Mouse (Mus musculus): ENCODE measurements around the gene Epb41l1. TPM values are rescaled to one million over a fixed set of nuclear protein-coding genes. Genes with fewer than 3 reads are reported as not detected.

Gene Epb41l1
- polyA plus RNA-seq, 1 experiment from 2014 or later = 18.5 TPM

GRCm38 (mm10) chr2:156494465-156494864 lies 73.8 kb downstream of the Epb41l1 start:
- Histone ChIP-seq H3K4me1 (ENCODE audit: control insufficient read depth, insufficient read depth, low read length) (peaks cover 28% of the 10 kb centered on the region), H3K27ac (ENCODE audit: low read length) (no peak overlapping the region), H3K9ac (ENCODE audit: low read depth, low read length) (no peak overlapping the region), H3K4me2 (ENCODE audit: low read length) (no peak overlapping the region), H3K9me3 (replicated peaks; ENCODE audit: control insufficient read depth, low read length, poor library complexity, severe bottlenecking) (no peaks in the 10 kb centered on the region), H3K27me3 (ENCODE audit: control insufficient read depth, insufficient read depth, low read depth, low read length) (no peaks in the 10 kb centered on the region), H3K36me3 (ENCODE audit: control insufficient read depth, insufficient read depth, low read length) (peaks cover 23% of the 10 kb centered on the region), H3K4me3 (ENCODE audit: low read depth, low read length) (no peak overlapping the region)
- no peak for ATAC-seq
- 83% methylated on average over 9 of the region's 9 CpGs for WGBS

GRCm38 (mm10) chr2:156494875-156495274 lies 74.2 kb downstream of the Epb41l1 start:
- H3K4me3 ChIP-seq (ENCODE audit: low read depth, low read length) = no peak overlapping the region
- no peaks in the 10 kb centered on the region for H3K9me3 ChIP-seq (replicated peaks; ENCODE audit: control insufficient read depth, low read length, poor library complexity, severe bottlenecking)
- WGBS = 92% methylated on average over 12 of the region's 12 CpGs
- no peak for ATAC-seq
- no peak overlapping the region for H3K9ac ChIP-seq (ENCODE audit: low read depth, low read length)
- H3K27ac ChIP-seq (ENCODE audit: low read length) = no peak overlapping the region
- peaks cover 27% of the 10 kb centered on the region for H3K4me1 ChIP-seq (ENCODE audit: control insufficient read depth, insufficient read depth, low read length)
- H3K4me2 ChIP-seq (ENCODE audit: low read length) = no peak overlapping the region
- H3K36me3 ChIP-seq (ENCODE audit: control insufficient read depth, insufficient read depth, low read length) = peaks cover 23% of the 10 kb centered on the region
- H3K27me3 ChIP-seq (ENCODE audit: control insufficient read depth, insufficient read depth, low read depth, low read length) = no peaks in the 10 kb centered on the region

- Histone ChIP-seq H3K27ac (ENCODE audit: low read length) (no peak overlapping the region), H3K27me3 (ENCODE audit: control insufficient read depth, insufficient read depth, low read depth, low read length) (no peaks in the 10 kb centered on the region), H3K4me3 (ENCODE audit: low read depth, low read length) (no peak overlapping the region), H3K36me3 (ENCODE audit: control insufficient read depth, insufficient read depth, low read length) (peaks cover 23% of the 10 kb centered on the region), H3K9ac (ENCODE audit: low read depth, low read length) (no peak overlapping the region), H3K4me1 (ENCODE audit: control insufficient read depth, insufficient read depth, low read length) (peaks cover 15% of the 10 kb centered on the region), H3K9me3 (replicated peaks; ENCODE audit: control insufficient read depth, low read length, poor library complexity, severe bottlenecking) (no peaks in the 10 kb centered on the region), H3K4me2 (ENCODE audit: low read length) (no peak overlapping the region)
- ATAC-seq = no peak
- WGBS = 24% methylated on average over 5 of the region's 5 CpGs
These were observed 76.3 kb downstream of the Epb41l1 start for GRCm38 (mm10) chr2:156496816-156497566.

GRCm38 (mm10) chr2:156497915-156498314 lies 77.2 kb downstream of the Epb41l1 start:
- H3K27ac ChIP-seq (ENCODE audit: low read length) = no peak overlapping the region
- H3K4me1 ChIP-seq (ENCODE audit: control insufficient read depth, insufficient read depth, low read length) = peaks cover 14% of the 10 kb centered on the region
- peaks cover 23% of the 10 kb centered on the region for H3K36me3 ChIP-seq (ENCODE audit: control insufficient read depth, insufficient read depth, low read length)
- no peak overlapping the region for H3K4me2 ChIP-seq (ENCODE audit: low read length)
- 0 out of 2 replicates have a peak, but pooled peaks have one; percentile 40 for ATAC-seq
- H3K27me3 ChIP-seq (ENCODE audit: control insufficient read depth, insufficient read depth, low read depth, low read length) = no peaks in the 10 kb centered on the region
- H3K9ac ChIP-seq (ENCODE audit: low read depth, low read length) = no peak overlapping the region
- 44% methylated on average over 5 of the region's 5 CpGs for WGBS
- no peaks in the 10 kb centered on the region for H3K9me3 ChIP-seq (replicated peaks; ENCODE audit: control insufficient read depth, low read length, poor library complexity, severe bottlenecking)
- no peak overlapping the region for H3K4me3 ChIP-seq (ENCODE audit: low read depth, low read length)

GRCm38 (mm10) chr2:156501025-156501424 lies 80.3 kb downstream of the Epb41l1 start:
- Histone ChIP-seq H3K36me3 (ENCODE audit: control insufficient read depth, insufficient read depth, low read length) (peaks cover 17% of the 10 kb centered on the region), H3K4me3 (ENCODE audit: low read depth, low read length) (no peak overlapping the region), H3K4me1 (ENCODE audit: control insufficient read depth, insufficient read depth, low read length) (peaks cover 3% of the 10 kb centered on the region; the same call in 1 of the 2 replicates), H3K4me2 (ENCODE audit: low read length) (no peak overlapping the region), H3K27me3 (ENCODE audit: control insufficient read depth, insufficient read depth, low read depth, low read length) (no peaks in the 10 kb centered on the region), H3K27ac (ENCODE audit: low read length) (no peak overlapping the region), H3K9me3 (replicated peaks; ENCODE audit: control insufficient read depth, low read length, poor library complexity, severe bottlenecking) (no peaks in the 10 kb centered on the region), H3K9ac (ENCODE audit: low read depth, low read length) (no peak overlapping the region)
- no peak for ATAC-seq
- 92% methylated on average over 1 of the region's 1 CpGs for WGBS

GRCm38 (mm10) chr2:156505533-156505932 lies 84.8 kb downstream of the Epb41l1 start:
- Histone ChIP-seq H3K27ac (ENCODE audit: low read length) (no peak overlapping the region), H3K4me3 (ENCODE audit: low read depth, low read length) (no peak overlapping the region), H3K9ac (ENCODE audit: low read depth, low read length) (no peak overlapping the region), H3K4me1 (ENCODE audit: control insufficient read depth, insufficient read depth, low read length) (no peaks in the 10 kb centered on the region), H3K4me2 (ENCODE audit: low read length) (no peak overlapping the region), H3K9me3 (replicated peaks; ENCODE audit: control insufficient read depth, low read length, poor library complexity, severe bottlenecking) (no peaks in the 10 kb centered on the region), H3K36me3 (ENCODE audit: control insufficient read depth, insufficient read depth, low read length) (peaks cover 33% of the 10 kb centered on the region), H3K27me3 (ENCODE audit: control insufficient read depth, insufficient read depth, low read depth, low read length) (no peaks in the 10 kb centered on the region)
- ATAC-seq = no peak
- WGBS = 93% methylated on average over 13 of the region's 13 CpGs

- WGBS = 80% methylated on average over 7 of the region's 7 CpGs
- no peaks in the 10 kb centered on the region for H3K4me1 ChIP-seq (ENCODE audit: control insufficient read depth, insufficient read depth, low read length)
- ATAC-seq = no peak
- H3K4me3 ChIP-seq (ENCODE audit: low read depth, low read length) = no peak overlapping the region
- H3K9me3 ChIP-seq (replicated peaks; ENCODE audit: control insufficient read depth, low read length, poor library complexity, severe bottlenecking) = no peaks in the 10 kb centered on the region
- H3K9ac ChIP-seq (ENCODE audit: low read depth, low read length) = no peak overlapping the region
- H3K27me3 ChIP-seq (ENCODE audit: control insufficient read depth, insufficient read depth, low read depth, low read length) = no peaks in the 10 kb centered on the region
- no peak overlapping the region for H3K27ac ChIP-seq (ENCODE audit: low read length)
- H3K4me2 ChIP-seq (ENCODE audit: low read length) = no peak overlapping the region
- H3K36me3 ChIP-seq (ENCODE audit: control insufficient read depth, insufficient read depth, low read length) = peaks cover 38% of the 10 kb centered on the region
These were observed 91.3 kb downstream of the Epb41l1 start for GRCm38 (mm10) chr2:156512028-156512427.

- Histone ChIP-seq H3K4me3 (ENCODE audit: low read depth, low read length) (no peak overlapping the region), H3K9ac (ENCODE audit: low read depth, low read length) (no peak overlapping the region), H3K4me1 (ENCODE audit: control insufficient read depth, insufficient read depth, low read length) (no peaks in the 10 kb centered on the region), H3K36me3 (ENCODE audit: control insufficient read depth, insufficient read depth, low read length) (peaks cover 36% of the 10 kb centered on the region), H3K9me3 (replicated peaks; ENCODE audit: control insufficient read depth, low read length, poor library complexity, severe bottlenecking) (no peaks in the 10 kb centered on the region), H3K4me2 (ENCODE audit: low read length) (no peak overlapping the region), H3K27me3 (ENCODE audit: control insufficient read depth, insufficient read depth, low read depth, low read length) (no peaks in the 10 kb centered on the region), H3K27ac (ENCODE audit: low read length) (no peak overlapping the region)
- WGBS = 69% methylated on average over 5 of the region's 6 CpGs
- ATAC-seq = no peak
These were observed 91.9 kb downstream of the Epb41l1 start for GRCm38 (mm10) chr2:156512561-156512960.

- WGBS = 91% methylated on average over 9 of the region's 9 CpGs
- Histone ChIP-seq H3K9me3 (replicated peaks; ENCODE audit: control insufficient read depth, low read length, poor library complexity, severe bottlenecking) (no peaks in the 10 kb centered on the region), H3K4me2 (ENCODE audit: low read length) (no peak overlapping the region), H3K36me3 (ENCODE audit: control insufficient read depth, insufficient read depth, low read length) (peaks cover 24% of the 10 kb centered on the region), H3K4me1 (ENCODE audit: control insufficient read depth, insufficient read depth, low read length) (no peaks in the 10 kb centered on the region), H3K27me3 (ENCODE audit: control insufficient read depth, insufficient read depth, low read depth, low read length) (no peaks in the 10 kb centered on the region), H3K27ac (ENCODE audit: low read length) (no peak overlapping the region), H3K4me3 (ENCODE audit: low read depth, low read length) (no peak overlapping the region), H3K9ac (ENCODE audit: low read depth, low read length) (no peak overlapping the region)
- no peak for ATAC-seq
These were observed 94.4 kb downstream of the Epb41l1 start for GRCm38 (mm10) chr2:156515102-156515501.

Measured in midbrain, embryonic 16.5 days (tissue).